Mouse (Mus musculus): Measurements from ENCODE around the gene Gm16253. TPM values are rescaled to one million over a fixed set of nuclear protein-coding genes. Genes with fewer than 3 reads are reported as not detected.

The Gm16253 gene
- polyA plus RNA-seq, 1 experiment from 2014 or later: 1.9 TPM

- Histone ChIP-seq H3K4me1 (ENCODE audit: control insufficient read depth, insufficient read depth, low read length) (no peaks in the 10 kb centered on the region; the same call in 1 of the 2 replicates), H3K4me2 (replicated peaks; ENCODE audit: low read depth, low read length) (no peak overlapping the region), H3K27ac (ENCODE audit: low read length) (no peak overlapping the region), H3K36me3 (ENCODE audit: control insufficient read depth, insufficient read depth, low read length) (no peaks in the 10 kb centered on the region), H3K9ac (replicated peaks; ENCODE audit: low read depth, low read length) (no peak overlapping the region), H3K27me3 (ENCODE audit: control insufficient read depth, insufficient read depth, low read length) (no peaks in the 10 kb centered on the region), H3K9me3 (ENCODE audit: control insufficient read depth, low read depth, low read length) (no peaks in the 10 kb centered on the region), H3K4me3 (ENCODE audit: low read depth, low read length) (no peak overlapping the region)
- no peak for ATAC-seq (ENCODE audit: insufficient number of reproducible peaks, insufficient read depth, low FRiP score, low read depth)
- WGBS: 86% methylated on average over 11 of the region's 11 CpGs
These were observed 33.4 kb upstream of the Gm16253 start for GRCm38 (mm10) chr3:96543345-96543744.

- Histone ChIP-seq H3K9ac (replicated peaks; ENCODE audit: low read depth, low read length) (no peak overlapping the region), H3K27ac (ENCODE audit: low read length) (no peak overlapping the region), H3K4me1 (ENCODE audit: control insufficient read depth, insufficient read depth, low read length) (no peaks in the 10 kb centered on the region; the same call in 1 of the 2 replicates), H3K9me3 (ENCODE audit: control insufficient read depth, low read depth, low read length) (no peaks in the 10 kb centered on the region), H3K27me3 (ENCODE audit: control insufficient read depth, insufficient read depth, low read length) (no peaks in the 10 kb centered on the region), H3K4me2 (replicated peaks; ENCODE audit: low read depth, low read length) (no peak overlapping the region), H3K4me3 (ENCODE audit: low read depth, low read length) (no peak overlapping the region), H3K36me3 (ENCODE audit: control insufficient read depth, insufficient read depth, low read length) (no peaks in the 10 kb centered on the region)
- ATAC-seq (ENCODE audit: insufficient number of reproducible peaks, insufficient read depth, low FRiP score, low read depth): no peak
- WGBS: 27% methylated on average over 1 of the region's 1 CpGs
These were observed 31.2 kb upstream of the Gm16253 start for GRCm38 (mm10) chr3:96545565-96545964.

GRCm38 (mm10) chr3:96546880-96547279 is 29.9 kb upstream of the Gm16253 start:
- H3K4me1 ChIP-seq (ENCODE audit: control insufficient read depth, insufficient read depth, low read length): peaks cover 7% of the 10 kb centered on the region; the same call in 1 of the 2 replicates
- no peak overlapping the region for H3K4me2 ChIP-seq (replicated peaks; ENCODE audit: low read depth, low read length)
- ATAC-seq (ENCODE audit: insufficient number of reproducible peaks, insufficient read depth, low FRiP score, low read depth): no peak
- 53% methylated on average over 4 of the region's 4 CpGs for WGBS
- no peak overlapping the region for H3K27ac ChIP-seq (ENCODE audit: low read length)
- H3K9me3 ChIP-seq (ENCODE audit: control insufficient read depth, low read depth, low read length): no peaks in the 10 kb centered on the region
- H3K4me3 ChIP-seq (ENCODE audit: low read depth, low read length): no peak overlapping the region
- no peaks in the 10 kb centered on the region for H3K36me3 ChIP-seq (ENCODE audit: control insufficient read depth, insufficient read depth, low read length)
- H3K27me3 ChIP-seq (ENCODE audit: control insufficient read depth, insufficient read depth, low read length): no peaks in the 10 kb centered on the region
- no peak overlapping the region for H3K9ac ChIP-seq (replicated peaks; ENCODE audit: low read depth, low read length)

GRCm38 (mm10) chr3:96547389-96547960 is 29.3 kb upstream of the Gm16253 start:
- Histone ChIP-seq H3K4me1 (ENCODE audit: control insufficient read depth, insufficient read depth, low read length) (peaks cover 8% of the 10 kb centered on the region; the same call in 1 of the 2 replicates), H3K9ac (replicated peaks; ENCODE audit: low read depth, low read length) (no peak overlapping the region), H3K27me3 (ENCODE audit: control insufficient read depth, insufficient read depth, low read length) (no peaks in the 10 kb centered on the region), H3K36me3 (ENCODE audit: control insufficient read depth, insufficient read depth, low read length) (no peaks in the 10 kb centered on the region), H3K4me2 (replicated peaks; ENCODE audit: low read depth, low read length) (0 out of 2 replicates have a peak overlapping the region, but pooled peaks have one; percentile 8), H3K9me3 (ENCODE audit: control insufficient read depth, low read depth, low read length) (no peaks in the 10 kb centered on the region), H3K4me3 (ENCODE audit: low read depth, low read length) (no peak overlapping the region), H3K27ac (ENCODE audit: low read length) (no peak overlapping the region)
- WGBS: 8% methylated on average over 14 of the region's 14 CpGs
- peak; percentile 42; the same call in 1 of the 2 replicates for ATAC-seq (ENCODE audit: insufficient number of reproducible peaks, insufficient read depth, low FRiP score, low read depth)

- H3K9ac ChIP-seq (replicated peaks; ENCODE audit: low read depth, low read length): no peak overlapping the region
- H3K27me3 ChIP-seq (ENCODE audit: control insufficient read depth, insufficient read depth, low read length): no peaks in the 10 kb centered on the region
- no peak overlapping the region for H3K27ac ChIP-seq (ENCODE audit: low read length)
- H3K9me3 ChIP-seq (ENCODE audit: control insufficient read depth, low read depth, low read length): no peaks in the 10 kb centered on the region
- H3K4me2 ChIP-seq (replicated peaks; ENCODE audit: low read depth, low read length): no peak overlapping the region
- 74% methylated on average over 7 of the region's 7 CpGs for WGBS
- H3K4me1 ChIP-seq (ENCODE audit: control insufficient read depth, insufficient read depth, low read length): peaks cover 8% of the 10 kb centered on the region; the same call in 1 of the 2 replicates
- no peak for ATAC-seq (ENCODE audit: insufficient number of reproducible peaks, insufficient read depth, low FRiP score, low read depth)
- H3K36me3 ChIP-seq (ENCODE audit: control insufficient read depth, insufficient read depth, low read length): no peaks in the 10 kb centered on the region
- H3K4me3 ChIP-seq (ENCODE audit: low read depth, low read length): no peak overlapping the region
These were observed 28.0 kb upstream of the Gm16253 start for GRCm38 (mm10) chr3:96548824-96549223.

- no peaks in the 10 kb centered on the region for H3K27me3 ChIP-seq (ENCODE audit: control insufficient read depth, insufficient read depth, low read length)
- peaks cover 11% of the 10 kb centered on the region; the same call in 1 of the 2 replicates for H3K4me1 ChIP-seq (ENCODE audit: control insufficient read depth, insufficient read depth, low read length)
- no peaks in the 10 kb centered on the region for H3K9me3 ChIP-seq (ENCODE audit: control insufficient read depth, low read depth, low read length)
- H3K4me3 ChIP-seq (ENCODE audit: low read depth, low read length): no peak overlapping the region
- no peaks in the 10 kb centered on the region for H3K36me3 ChIP-seq (ENCODE audit: control insufficient read depth, insufficient read depth, low read length)
- H3K4me2 ChIP-seq (replicated peaks; ENCODE audit: low read depth, low read length): no peak overlapping the region
- no peak overlapping the region for H3K9ac ChIP-seq (replicated peaks; ENCODE audit: low read depth, low read length)
- H3K27ac ChIP-seq (ENCODE audit: low read length): no peak overlapping the region
- no peak for ATAC-seq (ENCODE audit: insufficient number of reproducible peaks, insufficient read depth, low FRiP score, low read depth)
- 69% methylated on average over 5 of the region's 5 CpGs for WGBS
These were observed 27.4 kb upstream of the Gm16253 start for GRCm38 (mm10) chr3:96549346-96549745.

- 6% methylated on average over 8 of the region's 8 CpGs for WGBS
- 0 out of 2 replicates have a peak overlapping the region, but pooled peaks have one; percentile 4 for H3K4me2 ChIP-seq (replicated peaks; ENCODE audit: low read depth, low read length)
- H3K9me3 ChIP-seq (ENCODE audit: control insufficient read depth, low read depth, low read length): no peaks in the 10 kb centered on the region
- no peak for ATAC-seq (ENCODE audit: insufficient number of reproducible peaks, insufficient read depth, low FRiP score, low read depth)
- H3K9ac ChIP-seq (replicated peaks; ENCODE audit: low read depth, low read length): no peak overlapping the region
- H3K27ac ChIP-seq (ENCODE audit: low read length): 0 out of 2 replicates have a peak overlapping the region, but pooled peaks have one; percentile 39
- no peaks in the 10 kb centered on the region for H3K36me3 ChIP-seq (ENCODE audit: control insufficient read depth, insufficient read depth, low read length)
- no peak overlapping the region for H3K4me3 ChIP-seq (ENCODE audit: low read depth, low read length)
- peaks cover 27% of the 10 kb centered on the region for H3K4me1 ChIP-seq (ENCODE audit: control insufficient read depth, insufficient read depth, low read length)
- no peaks in the 10 kb centered on the region for H3K27me3 ChIP-seq (ENCODE audit: control insufficient read depth, insufficient read depth, low read length)
These were observed 25.6 kb upstream of the Gm16253 start for GRCm38 (mm10) chr3:96551203-96551602.

GRCm38 (mm10) chr3:96551890-96552289 is 24.9 kb upstream of the Gm16253 start:
- WGBS: 47% methylated on average over 7 of the region's 7 CpGs
- no peaks in the 10 kb centered on the region for H3K9me3 ChIP-seq (ENCODE audit: control insufficient read depth, low read depth, low read length)
- no peak overlapping the region for H3K9ac ChIP-seq (replicated peaks; ENCODE audit: low read depth, low read length)
- H3K27ac ChIP-seq (ENCODE audit: low read length): 0 out of 2 replicates have a peak overlapping the region, but pooled peaks have one; percentile 39
- H3K4me1 ChIP-seq (ENCODE audit: control insufficient read depth, insufficient read depth, low read length): peaks cover 31% of the 10 kb centered on the region
- no peaks in the 10 kb centered on the region for H3K36me3 ChIP-seq (ENCODE audit: control insufficient read depth, insufficient read depth, low read length)
- no peaks in the 10 kb centered on the region for H3K27me3 ChIP-seq (ENCODE audit: control insufficient read depth, insufficient read depth, low read length)
- ATAC-seq (ENCODE audit: insufficient number of reproducible peaks, insufficient read depth, low FRiP score, low read depth): no peak
- no peak overlapping the region for H3K4me2 ChIP-seq (replicated peaks; ENCODE audit: low read depth, low read length)
- H3K4me3 ChIP-seq (ENCODE audit: low read depth, low read length): no peak overlapping the region

GRCm38 (mm10) chr3:96553601-96554000 is 23.2 kb upstream of the Gm16253 start:
- 71% methylated on average over 6 of the region's 6 CpGs for WGBS
- Histone ChIP-seq H3K4me3 (ENCODE audit: low read depth, low read length) (no peak overlapping the region), H3K27me3 (ENCODE audit: control insufficient read depth, insufficient read depth, low read length) (no peaks in the 10 kb centered on the region), H3K36me3 (ENCODE audit: control insufficient read depth, insufficient read depth, low read length) (no peaks in the 10 kb centered on the region), H3K4me2 (replicated peaks; ENCODE audit: low read depth, low read length) (no peak overlapping the region), H3K9me3 (ENCODE audit: control insufficient read depth, low read depth, low read length) (no peaks in the 10 kb centered on the region), H3K27ac (ENCODE audit: low read length) (no peak overlapping the region), H3K4me1 (ENCODE audit: control insufficient read depth, insufficient read depth, low read length) (peaks cover 33% of the 10 kb centered on the region), H3K9ac (replicated peaks; ENCODE audit: low read depth, low read length) (no peak overlapping the region)
- ATAC-seq (ENCODE audit: insufficient number of reproducible peaks, insufficient read depth, low FRiP score, low read depth): no peak
